Mouse (Mus musculus): ENCODE data around the gene Sec23ip.

Gene Sec23ip

GRCm38 (mm10) chr7:128744684-128745485, at the start of gene Sec23ip:
Gene Sec23ip (plus strand): TSS chr7:128744943.
- in situ Hi-C loops (cut with MboI, MseI) = loop anchor here in 1 of 2 experiments (5.0 to 10.0 kb wide), 2 partner anchors 1022 to 1770 kb away; no protein-coding TSS in a partner anchor

GRCm38 (mm10) chr7:128699959-128700358, 44.8 kb upstream of the Sec23ip start:
- in situ Hi-C loops (cut with MboI, MseI) = loop anchor here in 1 of 2 experiments (5.0 kb wide), 2 partner anchors 273 to 328 kb away; no protein-coding TSS in a partner anchor

- in situ Hi-C loops (cut with MboI, MseI) = no loop called here
These were observed 39.0 kb upstream of the Sec23ip start for GRCm38 (mm10) chr7:128705735-128706134.

- in situ Hi-C loops (cut with MboI, MseI) = no loop called here
These were observed 26.8 kb upstream of the Sec23ip start for GRCm38 (mm10) chr7:128717991-128718390.

GRCm38 (mm10) chr7:128724761-128725160, 20.0 kb upstream of the Sec23ip start:
- in situ Hi-C loops (cut with MboI, MseI) = no loop called here

- in situ Hi-C loops (cut with MboI, MseI) = no loop called here
These were observed 19.6 kb upstream of the Sec23ip start for GRCm38 (mm10) chr7:128725189-128725588.

GRCm38 (mm10) chr7:128726999-128727398, 17.7 kb upstream of the Sec23ip start:
- in situ Hi-C loops (cut with MboI, MseI) = no loop called here

GRCm38 (mm10) chr7:128727701-128728100, 17.0 kb upstream of the Sec23ip start:
- in situ Hi-C loops (cut with MboI, MseI) = no loop called here

GRCm38 (mm10) chr7:128728738-128729137, 16.0 kb upstream of the Sec23ip start:
- in situ Hi-C loops (cut with MboI, MseI) = no loop called here

- in situ Hi-C loops (cut with MboI, MseI) = no loop called here
These were observed 13.2 kb upstream of the Sec23ip start for GRCm38 (mm10) chr7:128731585-128731984.

GRCm38 (mm10) chr7:128738041-128738440, 6.7 kb upstream of the Sec23ip start:
- in situ Hi-C loops (cut with MboI, MseI) = no loop called here

- in situ Hi-C loops (cut with MboI, MseI) = no loop called here
These were observed 5.7 kb upstream of the Sec23ip start for GRCm38 (mm10) chr7:128739116-128739461.

GRCm38 (mm10) chr7:128739462-128740277, 5.1 kb upstream of the Sec23ip start:
- in situ Hi-C loops (cut with MboI, MseI) = loop anchor here in 1 of 2 experiments (5.0 to 10.0 kb wide), 2 partner anchors 1028 to 1775 kb away; no protein-coding TSS in a partner anchor

GRCm38 (mm10) chr7:128740334-128740733, 4.4 kb upstream of the Sec23ip start, which contains the start of gene Mcmbp:
Gene Mcmbp (minus strand): TSS chr7:128740495.
- in situ Hi-C loops (cut with MboI, MseI) = loop anchor here in 1 of 2 experiments (5.0 to 10.0 kb wide), 2 partner anchors 1027 to 1774 kb away; no protein-coding TSS in a partner anchor

- in situ Hi-C loops (cut with MboI, MseI) = loop anchor here in 1 of 2 experiments (5.0 to 10.0 kb wide), 2 partner anchors 1023 to 1771 kb away; no protein-coding TSS in a partner anchor
These were observed 845 bp upstream of the Sec23ip start for GRCm38 (mm10) chr7:128743898-128744297.

- in situ Hi-C loops (cut with MboI, MseI) = loop anchor here in 1 of 2 experiments (10.0 kb wide), 1 partner anchor 1769 kb away; no protein-coding TSS in a partner anchor
These were observed 1.4 kb downstream of the Sec23ip start for GRCm38 (mm10) chr7:128746151-128746550.

- in situ Hi-C loops (cut with MboI, MseI) = loop anchor here in 1 of 2 experiments (10.0 kb wide), 1 partner anchor 1766 kb away; no protein-coding TSS in a partner anchor
These were observed 4.0 kb downstream of the Sec23ip start for GRCm38 (mm10) chr7:128748758-128749157.

- in situ Hi-C loops (cut with MboI, MseI) = loop anchor here in 1 of 2 experiments (25.0 kb wide), 1 partner anchor 1762 kb away; the partner anchor contains the start of gene Ate1
These were observed 5.6 kb downstream of the Sec23ip start for GRCm38 (mm10) chr7:128750296-128750695.

- in situ Hi-C loops (cut with MboI, MseI) = loop anchor here in 1 of 2 experiments (25.0 kb wide), 1 partner anchor 1760 kb away; the partner anchor contains the start of gene Ate1
These were observed 7.3 kb downstream of the Sec23ip start for GRCm38 (mm10) chr7:128752012-128752411.

GRCm38 (mm10) chr7:128755396-128755795, 10.7 kb downstream of the Sec23ip start:
- in situ Hi-C loops (cut with MboI, MseI) = loop anchor here in 1 of 2 experiments (25.0 kb wide), 1 partner anchor 1757 kb away; the partner anchor contains the start of gene Ate1

GRCm38 (mm10) chr7:128758948-128759347, 14.2 kb downstream of the Sec23ip start:
- in situ Hi-C loops (cut with MboI, MseI) = loop anchor here in 1 of 2 experiments (25.0 kb wide), 1 partner anchor 1753 kb away; the partner anchor contains the start of gene Ate1

Data from T-helper 17 cell (primary cell).